Mouse (Mus musculus) spleen, adult 2 months (tissue): ENCODE results near the gene Tnfrsf1b.

Experiments used
- CTCF ChIP-seq: fragments of 200-500 bp; IDR thresholded peaks from 2 replicates; pipeline ENCODE4 v1.5.1; 2011; ENCODE audit warnings: mild to moderate bottlenecking, inconsistent platforms; ENCODE audit not compliant: insufficient read depth, insufficient read length, insufficient replicate concordance; ENCODE audit errors: extremely low read depth
- POLR2A ChIP-seq: fragments of 200-500 bp; IDR thresholded peaks from 2 replicates; pipeline ENCODE4 v1.6.1; 2011; ENCODE audit warnings: low read depth, low read length, inconsistent platforms

DNA sequence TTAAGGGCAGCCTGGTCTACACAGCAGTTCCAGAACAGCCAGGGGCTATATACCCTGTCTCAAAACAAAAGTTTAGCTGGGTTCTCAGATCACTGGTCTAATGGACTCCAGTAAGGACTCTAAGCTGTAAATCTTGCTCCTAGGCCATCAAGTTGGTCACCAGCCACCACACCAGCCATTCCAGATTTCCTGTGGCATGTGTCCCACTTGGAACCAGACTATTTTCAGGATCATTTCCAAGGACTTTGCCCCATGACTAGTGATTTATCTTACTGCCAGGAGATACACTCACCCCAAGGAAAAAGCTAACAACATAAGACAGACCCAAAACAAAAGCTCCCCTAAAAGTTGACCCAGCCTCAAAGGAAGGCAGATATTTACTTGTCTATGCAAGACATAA lies 54.0 kb downstream of the Tnfrsf1b start:
- TF ChIP-seq CTCF (no peak), POLR2A (no peak)
